Mouse (Mus musculus) kidney, postnatal 0 days (tissue): ENCODE data around the gene Pim3. TPM values are rescaled to one million over a fixed set of nuclear protein-coding genes. Genes with fewer than 3 reads are reported as not detected.

ENCODE experiments used
- ATAC-seq: fragments of 200-750 bp; cut with Nextera tagmentation; replicated peaks from 2 replicates; pipeline ENCODE4 v1.8.0; 2017; ENCODE audit warnings: low read depth, moderate number of reproducible peaks, moderate TSS enrichment, moderate library complexity; ENCODE audit not compliant: low FRiP score
- DNase-seq: peaks from one replicate; pipeline ENCODE4 v3.0.0-alpha.2; 2016; ENCODE audit warnings: low spot score
- H3K27ac ChIP-seq: fragments of 300-500 bp; sonication (generic); 2 replicates; pipeline ENCODE4 v1.5.1; 2014; ENCODE audit warnings: mild to moderate bottlenecking
- H3K27me3 ChIP-seq: fragments of 300-500 bp; sonication (generic); 2 replicates; pipeline ENCODE4 v1.6.1; 2014; ENCODE audit warnings: low read length, mixed read lengths; ENCODE audit not compliant: insufficient read depth
- H3K36me3 ChIP-seq: fragments of 300-500 bp; sonication (generic); 2 replicates; pipeline ENCODE4 v1.6.1; 2014; ENCODE audit warnings: low read length, mixed read lengths; ENCODE audit not compliant: insufficient read depth
- H3K4me1 ChIP-seq: fragments of 300-500 bp; sonication (generic); replicated peaks from 2 replicates; pipeline ENCODE4 v1.6.1; 2014; ENCODE audit warnings: antibody characterized with exemption, low read length, mixed read lengths; ENCODE audit not compliant: insufficient read depth
- H3K4me2 ChIP-seq: fragments of 300-500 bp; sonication (generic); 2 replicates; pipeline ENCODE4 v1.6.1; 2014; ENCODE audit warnings: mild to moderate bottlenecking, low read length, moderate library complexity, mixed read lengths
- H3K4me3 ChIP-seq: fragments of 300-500 bp; sonication (generic); replicated peaks from 2 replicates; pipeline ENCODE4 v1.5.1; 2014; ENCODE audit warnings: low read depth, low read length
- H3K9ac ChIP-seq: fragments of 300-500 bp; sonication (generic); 2 replicates; pipeline ENCODE4 v1.6.1; 2014; ENCODE audit warnings: low read depth, low read length
- H3K9me3 ChIP-seq: fragments of 300-500 bp; sonication (generic); replicated peaks from 2 replicates; pipeline ENCODE4 v1.6.1; 2016; ENCODE audit warnings: low read length, inconsistent platforms, mixed read lengths
- CTCF ChIP-seq: IDR thresholded peaks from 2 replicates; pipeline ENCODE4 v1.5.1; 2016; ENCODE audit warnings: antibody characterized with exemption, low read depth, mild to moderate bottlenecking, moderate library complexity
- WGBS: fragments of 180-500 bp; shearing (Covaris S2); extraction: QIAGEN DNeasy Blood & Tissue Kit; methylation state at CpG from one replicate; pipeline ENCODE4 v1.1.7; 2014; 5-methylcytosine and 5-hydroxymethylcytosine counted together
- polyA plus RNA-seq: library from polyadenylated mRNA; unstranded; fragments of >200 nt; fragmentation: Nextera tagmentation; extraction: Ambion mirVana; gene quantifications from 2 replicates; pipeline ENCODE4 v1.2.1, GENCODE M21; 2015

The Pim3 gene
- polyA plus RNA-seq, 1 experiment from 2014 or later: 88.6 TPM

- 84% methylated on average over 10 of the region's 10 CpGs for WGBS
- Histone ChIP-seq H3K27ac (no peak overlapping the region), H3K27me3 (no peaks in the 10 kb centered on the region), H3K4me1 (no peaks in the 10 kb centered on the region), H3K9me3 (no peaks in the 10 kb centered on the region), H3K4me2 (no peak overlapping the region), H3K36me3 (no peaks in the 10 kb centered on the region), H3K9ac (no peak overlapping the region), H3K4me3 (no peak overlapping the region)
- DNase-seq (no peak), ATAC-seq (no peak)
- TF ChIP-seq CTCF: no peak
Measured at GRCm38 (mm10) chr15:88896341-88896980, 34.5 kb downstream of the Pim3 start.

GRCm38 (mm10) chr15:88902200-88902875 lies 40.4 kb downstream of the Pim3 start:
- Histone ChIP-seq H3K27ac (no peak overlapping the region), H3K27me3 (no peaks in the 10 kb centered on the region), H3K9me3 (no peaks in the 10 kb centered on the region), H3K4me1 (no peaks in the 10 kb centered on the region), H3K9ac (no peak overlapping the region), H3K4me2 (no peak overlapping the region), H3K36me3 (no peaks in the 10 kb centered on the region), H3K4me3 (no peak overlapping the region)
- no peak for TF ChIP-seq CTCF
- DNase-seq (no peak), ATAC-seq (no peak)
- WGBS: 86% methylated on average over 15 of the region's 15 CpGs

- no peak overlapping the region for H3K4me3 ChIP-seq
- H3K9me3 ChIP-seq: no peaks in the 10 kb centered on the region
- WGBS: 89% methylated on average over 1 of the region's 1 CpGs
- H3K4me1 ChIP-seq: no peaks in the 10 kb centered on the region
- no peaks in the 10 kb centered on the region for H3K36me3 ChIP-seq
- no peak for DNase-seq
- no peaks in the 10 kb centered on the region for H3K27me3 ChIP-seq
- no peak for ATAC-seq
- H3K9ac ChIP-seq: no peak overlapping the region
- no peak overlapping the region for H3K4me2 ChIP-seq
- H3K27ac ChIP-seq: no peak overlapping the region
- peak; percentile 53; the same call in 1 of the 2 replicates for TF ChIP-seq CTCF
Measured at GRCm38 (mm10) chr15:88903086-88903485, 41.1 kb downstream of the Pim3 start.

GRCm38 (mm10) chr15:88904056-88904811 lies 42.2 kb downstream of the Pim3 start:
- 79% methylated on average over 14 of the region's 14 CpGs for WGBS
- H3K36me3 ChIP-seq: no peaks in the 10 kb centered on the region
- H3K9ac ChIP-seq: no peak overlapping the region
- H3K27me3 ChIP-seq: no peaks in the 10 kb centered on the region
- no peak overlapping the region for H3K4me3 ChIP-seq
- ATAC-seq (no peak), DNase-seq (no peak)
- H3K4me2 ChIP-seq: no peak overlapping the region
- H3K9me3 ChIP-seq: no peaks in the 10 kb centered on the region
- H3K4me1 ChIP-seq: no peaks in the 10 kb centered on the region
- TF ChIP-seq CTCF: no peak
- H3K27ac ChIP-seq: no peak overlapping the region

GRCm38 (mm10) chr15:88906347-88906746 lies 44.4 kb downstream of the Pim3 start:
- DNase-seq: no peak
- 64% methylated on average over 4 of the region's 4 CpGs for WGBS

GRCm38 (mm10) chr15:88915046-88915445 lies 53.1 kb downstream of the Pim3 start:
- Histone ChIP-seq H3K36me3 (no peaks in the 10 kb centered on the region), H3K4me2 (no peak overlapping the region), H3K4me1 (no peaks in the 10 kb centered on the region), H3K9me3 (no peaks in the 10 kb centered on the region), H3K27me3 (no peaks in the 10 kb centered on the region; the same call in 1 of the 2 replicates), H3K9ac (no peak overlapping the region), H3K27ac (no peak overlapping the region), H3K4me3 (no peak overlapping the region)
- DNase-seq (no peak), ATAC-seq (no peak)
- TF ChIP-seq CTCF: no peak
- 94% methylated on average over 7 of the region's 7 CpGs for WGBS

More at GRCm38 (mm10) chr15:88906347-88906746, 44.4 kb downstream of the Pim3 start:
- ATAC-seq: no peak
- Histone ChIP-seq H3K27ac (no peak overlapping the region), H3K36me3 (no peaks in the 10 kb centered on the region), H3K4me3 (no peak overlapping the region), H3K9ac (no peak overlapping the region), H3K4me2 (no peak overlapping the region), H3K9me3 (no peaks in the 10 kb centered on the region), H3K4me1 (no peaks in the 10 kb centered on the region), H3K27me3 (no peaks in the 10 kb centered on the region)
- no peak for TF ChIP-seq CTCF

Other genes with a start within 250 kb of the Pim3 start
- gene Brd1, start 128.0 kb upstream of the Pim3 start, polyA plus RNA-seq: 16.5 and 16.9 TPM in 2 replicates
- gene Zbed4, start 110.5 kb upstream of the Pim3 start, polyA plus RNA-seq: 11.8 and 13.3 TPM in 2 replicates
- gene Alg12, start 42.9 kb upstream of the Pim3 start, polyA plus RNA-seq: 9.8 and 11.2 TPM in 2 replicates
- gene Creld2, start 42.5 kb upstream of the Pim3 start, polyA plus RNA-seq: 79.0 and 89.8 TPM in 2 replicates
- gene Ttll8, start 92.2 kb downstream of the Pim3 start, polyA plus RNA-seq: not detected in 2 replicates
- 0.07 TPM in 1 of 2 replicates, not detected in the other for gene Mlc1, start 116.8 kb downstream of the Pim3 start, polyA plus RNA-seq
- gene Mov10l1, start 120.7 kb downstream of the Pim3 start, polyA plus RNA-seq: not detected in 2 replicates
- 0.04 and 0.05 TPM in 2 replicates for gene Panx2, start 197.5 kb downstream of the Pim3 start, polyA plus RNA-seq
- 48.9 and 50.3 TPM in 2 replicates for gene Trabd, start 212.9 kb downstream of the Pim3 start, polyA plus RNA-seq
- 18.3 and 21.3 TPM in 2 replicates for gene Selenoo, start 226.9 kb downstream of the Pim3 start, polyA plus RNA-seq